17 mouse cellular contexts compared by ENCODE assay signal in genomic region chr4:119923410-119923809, GRCm38 (mm10).
DNase-seq lines count a peak whose midpoint lies in the region; ATAC-seq and TF ChIP-seq lines count a peak whose summit lies in the region.
"Had no signal": no experiment of that assay in that cellular context is flagged by ENCODE, and none has a peak within 500 bp of the region (broad histone marks: within the 10 kb centered on the region; RNA-seq: fewer than 3 reads in every experiment).

No protein-coding gene starts in this region.

- TF ChIP-seq CTCF in kidney, adult 2 months (conservative IDR thresholded peaks at IDR 0.05; ENCODE audit: insufficient read depth, insufficient read length, low read depth, low read length) = 0 out of 2 replicates have a peak, but pooled peaks have one; percentile 2
- TF ChIP-seq CTCF in thymus, adult 2 months (IDR thresholded peaks at IDR 0.05; ENCODE audit: borderline replicate concordance, control insufficient read depth, extremely low read depth, insufficient read depth, low read length, poor library complexity) = no peak

- no peaks in the 10 kb centered on the region for H3K4me1 ChIP-seq in kidney, adult 2 months (ENCODE audit: control insufficient read depth, insufficient read depth, low read length)
- no peaks in the 10 kb centered on the region for H3K4me1 ChIP-seq in kidney, embryonic 16.5 days (ENCODE audit: insufficient read depth, low read length)
- H3K4me1 ChIP-seq in thymus, adult 2 months (replicated peaks; ENCODE audit: control insufficient read depth, insufficient read depth, low read length) = peaks cover 11% of the 10 kb centered on the region; the same call in 1 of the 2 replicates
- H3K4me1 ChIP-seq: forebrain, embryonic 12.5 days; heart, embryonic 13.5 days; neural tube, embryonic 12.5 days had no signal

- TF ChIP-seq POLR2A in kidney, adult 2 months (IDR thresholded peaks at IDR 0.05; ENCODE audit: low read depth, low read length) = no peak
- no peak for TF ChIP-seq POLR2A in thymus, adult 2 months (IDR thresholded peaks at IDR 0.05; ENCODE audit: control insufficient read depth, extremely low read depth, insufficient read depth, low read length, poor library complexity)

- H3K9me3 ChIP-seq in kidney, embryonic 16.5 days (ENCODE audit: low read length) = peaks cover 12% of the 10 kb centered on the region; the same call in 1 of the 2 replicates
- H3K9me3 ChIP-seq: forebrain, embryonic 12.5 days had no signal

- H3K27ac ChIP-seq in kidney, adult 2 months (ENCODE audit: insufficient read depth, low read depth, low read length) = no peak overlapping the region
- H3K27ac ChIP-seq in kidney, embryonic 16.5 days (ENCODE audit: low read length) = no peak overlapping the region
- no peak overlapping the region for H3K27ac ChIP-seq in thymus, adult 2 months (ENCODE audit: control insufficient read depth, insufficient read depth, low read length)
- H3K27ac ChIP-seq: forebrain, embryonic 12.5 days; heart, embryonic 13.5 days; neural tube, embryonic 12.5 days had no signal

- 81% methylated on average over 3 of the region's 3 CpGs for WGBS in kidney, adult 2 months
- 83% methylated on average over 3 of the region's 3 CpGs for WGBS in kidney, embryonic 16.5 days
- 47% methylated on average over 3 of the region's 3 CpGs for WGBS in thymus, adult 2 months

- no peaks in the 10 kb centered on the region for H3K36me3 ChIP-seq in kidney, adult 2 months (ENCODE audit: control insufficient read depth, insufficient read depth, low read length)
- no peaks in the 10 kb centered on the region for H3K36me3 ChIP-seq in kidney, embryonic 16.5 days (ENCODE audit: insufficient read depth, low read length)
- no peaks in the 10 kb centered on the region for H3K36me3 ChIP-seq in thymus, adult 2 months (ENCODE audit: control insufficient read depth, insufficient read depth, low read length)
- H3K36me3 ChIP-seq: forebrain, embryonic 12.5 days; heart, embryonic 13.5 days; neural tube, embryonic 12.5 days had no signal

- H3K4me3 ChIP-seq in kidney, adult 2 months (ENCODE audit: insufficient read depth, low read depth, low read length) = no peak overlapping the region
- no peak overlapping the region for H3K4me3 ChIP-seq in kidney, embryonic 16.5 days (ENCODE audit: low read length)
- H3K4me3 ChIP-seq in thymus, adult 2 months (ENCODE audit: control insufficient read depth, insufficient read depth, low read length) = no peak overlapping the region
- H3K4me3 ChIP-seq: forebrain, embryonic 12.5 days; heart, embryonic 13.5 days; megakaryocyte, embryonic 14.5 days; neural tube, embryonic 12.5 days had no signal

- no peak for ATAC-seq in kidney, embryonic 16.5 days (ENCODE audit: low FRiP score, low TSS enrichment)

- no peak overlapping the region for H3K9ac ChIP-seq in kidney, embryonic 16.5 days (replicated peaks; ENCODE audit: low read length)
- H3K9ac ChIP-seq: forebrain, embryonic 12.5 days; heart, embryonic 13.5 days; neural tube, embryonic 12.5 days had no signal

- H3K4me2 ChIP-seq in kidney, embryonic 16.5 days (replicated peaks; ENCODE audit: low read depth, low read length) = no peak overlapping the region
- H3K4me2 ChIP-seq: forebrain, embryonic 12.5 days; heart, embryonic 13.5 days; liver, embryonic 11.5 days; neural tube, embryonic 12.5 days had no signal

- H3K27me3 ChIP-seq in kidney, adult 2 months (replicated peaks; ENCODE audit: control insufficient read depth, insufficient read depth, low read length) = no peaks in the 10 kb centered on the region
- H3K27me3 ChIP-seq in kidney, embryonic 16.5 days (ENCODE audit: insufficient read depth, low read length) = no peaks in the 10 kb centered on the region
- no peaks in the 10 kb centered on the region for H3K27me3 ChIP-seq in thymus, adult 2 months (ENCODE audit: control insufficient read depth, insufficient read depth, low read length)
- H3K27me3 ChIP-seq: forebrain, embryonic 12.5 days; heart, embryonic 13.5 days; neural tube, embryonic 12.5 days had no signal

- DNase-seq in kidney, adult 2 months = no peak
- DNase-seq in thymus, postnatal 14 days = peak; percentile 35
- DNase-seq in thymus, adult 2 months = no peak
- peak; percentile 3 for DNase-seq in c-Kit-positive CD71-positive TER-119-positive erythroid progenitor cells, embryonic 14.5 days (ENCODE audit: low spot score)
- DNase-seq in lung, postnatal 14 days = no peak
- no peak for DNase-seq in right cerebral cortex, postnatal 36 days (ENCODE audit: low spot score in 2 of 2)
- DNase-seq: cerebellum, postnatal 14 days; heart, postnatal 4 days; kidney, adult 9 months; kidney, postnatal 4 days; lung, postnatal 10 days had no signal

Comparison
In these comparisons a context has a peak if more than half of its experiments do, and no peak if none do; other contexts are left out.
1. DNase-seq: peak in thymus, postnatal 14 days (single experiment) and c-Kit-positive CD71-positive TER-119-positive erythroid progenitor cells, embryonic 14.5 days (single experiment); none in kidney, adult 2 months (single experiment), thymus, adult 2 months (single experiment), lung, postnatal 14 days (single experiment) and right cerebral cortex, postnatal 36 days (0 of 2).